Mouse (Mus musculus) ES-E14 (cell line): ENCODE measurements around the gene Ccr1l1. TPM values are rescaled to one million over a fixed set of nuclear protein-coding genes. Genes with fewer than 3 reads are reported as not detected.

ENCODE experiments used
- DNase-seq: peaks from one replicate; pipeline ENCODE4 v3.0.0-alpha.2; 2013; ENCODE audit warnings: low read depth, low spot score
- H3K27ac ChIP-seq: 2 replicates; pipeline ENCODE4 v1.5.1; 2012; ENCODE audit warnings: low read depth, mild to moderate bottlenecking, low read length, moderate library complexity, mixed read lengths; ENCODE audit not compliant: poor library complexity, insufficient read depth, severe bottlenecking
- H3K36me3 ChIP-seq: 2 replicates; pipeline ENCODE4 v1.6.1; 2012; ENCODE audit warnings: mild to moderate bottlenecking, low read length, moderate library complexity, mixed read lengths; ENCODE audit not compliant: control insufficient read depth, poor library complexity, insufficient read depth, severe bottlenecking
- H3K4me1 ChIP-seq, 2 experiments: fragments of 150-350 bp in 1 of 2; sonication (generic) in 1 of 2; 2 replicates each; pipeline ENCODE4 v1.6.1; 2012; ENCODE audit warnings: low read length in 2 of 2, mild to moderate bottlenecking in 1 of 2, mixed read lengths in 1 of 2; ENCODE audit not compliant: control insufficient read depth in 2 of 2, insufficient read depth in 2 of 2, poor library complexity in 1 of 2
- H3K4me3 ChIP-seq, 2 experiments: fragments of 150-350 bp in 1 of 2; sonication (generic) in 1 of 2; 2 replicates each; pipeline ENCODE4 v1.5.1; 2012; ENCODE audit warnings: low read length in 2 of 2, low read depth in 1 of 2, mild to moderate bottlenecking in 1 of 2, mixed read lengths in 1 of 2; ENCODE audit not compliant: insufficient read depth in 1 of 2, poor library complexity in 1 of 2, severe bottlenecking in 1 of 2
- H3K9ac ChIP-seq: 2 replicates; pipeline ENCODE4 v1.6.1; 2012; ENCODE audit warnings: low read depth, mild to moderate bottlenecking, low read length, mixed read lengths; ENCODE audit not compliant: poor library complexity, insufficient read depth, severe bottlenecking
- H3K9me3 ChIP-seq: fragments of 150-350 bp; sonication (generic); 2 replicates; pipeline ENCODE4 v1.6.1; 2012; ENCODE audit warnings: low read depth, mild to moderate bottlenecking, low read length; ENCODE audit not compliant: control insufficient read depth, insufficient read depth
- CHD2 ChIP-seq: IDR thresholded peaks from 2 replicates; pipeline ENCODE4 v1.6.1; 2014; ENCODE audit warnings: mild to moderate bottlenecking, low read depth, low read length, inconsistent platforms
- HCFC1 ChIP-seq: IDR thresholded peaks from 2 replicates; pipeline ENCODE4 v1.6.1; 2012; ENCODE audit warnings: low read length, inconsistent platforms, borderline replicate concordance; ENCODE audit not compliant: insufficient read depth
- MAFK ChIP-seq: IDR thresholded peaks from 2 replicates; pipeline ENCODE4 v1.6.1; 2014; ENCODE audit warnings: mild to moderate bottlenecking, low read depth, low read length, inconsistent platforms; ENCODE audit not compliant: insufficient read depth
- ZC3H11A ChIP-seq: IDR thresholded peaks from 2 replicates; pipeline ENCODE4 v1.6.1; 2012; ENCODE audit warnings: low read depth, mild to moderate bottlenecking, inconsistent platforms, low read length, borderline replicate concordance
- ZNF384 ChIP-seq: IDR thresholded peaks from 2 replicates; pipeline ENCODE4 v1.6.1; 2012; ENCODE audit warnings: low read depth, low read length, inconsistent platforms
- in situ Hi-C, 2 experiments: fragments of 600-800 bp; cut with MboI; formaldehyde crosslinking; loops; one replicate each; pipeline ENCODE4 v1.15.1; 2025; ENCODE audit warnings: low sequenced_read_pairs in 2 of 2, inconsistent platforms in 1 of 2; ENCODE audit not compliant: unreplicated experiment in 2 of 2
- total RNA-seq: library from RNA; depleted of rRNA; stranded (reverse); fragments of 300-350 nt; gene quantifications from 2 replicates; pipeline ENCODE4 v1.2.3, GENCODE M21; 2012

The Ccr1l1 gene
- total RNA-seq, 1 experiment = not detected

GRCm38 (mm10) chr9:123930926-123931325 is 47.3 kb downstream of the Ccr1l1 start:
- no peak for TF ChIP-seq ZC3H11A
- no peak for TF ChIP-seq HCFC1
- no peak for TF ChIP-seq CHD2
- no peak for TF ChIP-seq ZNF384
- TF ChIP-seq MAFK = no peak
- Histone ChIP-seq H3K27ac (no peak overlapping the region; the same call in 1 of the 2 replicates), H3K9ac (no peak overlapping the region), H3K36me3 (peaks cover 26% of the 10 kb centered on the region), H3K9me3 (peaks cover 74% of the 10 kb centered on the region), H3K4me1 (no peaks in the 10 kb centered on the region), H3K4me3 (no peak overlapping the region)
- in situ Hi-C loops = no loop called here
- DNase-seq = no peak

- no peak overlapping the region for H3K4me3 ChIP-seq
- TF ChIP-seq ZC3H11A = no peak
- no peak for TF ChIP-seq CHD2
- TF ChIP-seq ZNF384 = no peak
- no peak for TF ChIP-seq MAFK
- no peak for TF ChIP-seq HCFC1
- in situ Hi-C loops = no loop called here
- H3K9ac ChIP-seq = no peak overlapping the region
- no peaks in the 10 kb centered on the region for H3K4me1 ChIP-seq
- no peak overlapping the region; the same call in 1 of the 2 replicates for H3K27ac ChIP-seq
- peaks cover 71% of the 10 kb centered on the region for H3K9me3 ChIP-seq
- H3K36me3 ChIP-seq = peaks cover 21% of the 10 kb centered on the region
- DNase-seq = no peak
These were observed 47.7 kb downstream of the Ccr1l1 start for GRCm38 (mm10) chr9:123930476-123930875.

- Histone ChIP-seq H3K4me3 (no peak overlapping the region), H3K9me3 (peaks cover 70% of the 10 kb centered on the region), H3K36me3 (peaks cover 18% of the 10 kb centered on the region), H3K9ac (no peak overlapping the region), H3K4me1 (no peaks in the 10 kb centered on the region), H3K27ac (no peak overlapping the region)
- DNase-seq = no peak
- in situ Hi-C loops = no loop called here
- no peak for TF ChIP-seq ZNF384
- no peak for TF ChIP-seq MAFK
- TF ChIP-seq CHD2 = no peak
- no peak for TF ChIP-seq HCFC1
- no peak for TF ChIP-seq ZC3H11A
These were observed 48.3 kb downstream of the Ccr1l1 start for GRCm38 (mm10) chr9:123929936-123930335.

- DNase-seq = peak; percentile 45
- Histone ChIP-seq H3K27ac (no peak overlapping the region), H3K4me3 (no peak overlapping the region), H3K4me1 (no peaks in the 10 kb centered on the region), H3K9ac (no peak overlapping the region), H3K36me3 (peaks cover 18% of the 10 kb centered on the region), H3K9me3 (peaks cover 67% of the 10 kb centered on the region)
- TF ChIP-seq HCFC1 = no peak
- TF ChIP-seq CHD2 = no peak
- no peak for TF ChIP-seq ZC3H11A
- no peak for TF ChIP-seq MAFK
- TF ChIP-seq ZNF384 = no peak
- in situ Hi-C loops = no loop called here
These were observed 49.4 kb downstream of the Ccr1l1 start for GRCm38 (mm10) chr9:123928759-123929246.

- Histone ChIP-seq H3K36me3 (peaks cover 14% of the 10 kb centered on the region; the same call in 1 of the 2 replicates), H3K4me1 (no peaks in the 10 kb centered on the region), H3K4me3 (no peak overlapping the region), H3K9ac (no peak overlapping the region), H3K9me3 (peaks cover 61% of the 10 kb centered on the region), H3K27ac (no peak overlapping the region)
- no peak for DNase-seq
- in situ Hi-C loops = no loop called here
- TF ChIP-seq ZC3H11A (no peak), HCFC1 (no peak), CHD2 (no peak), MAFK (no peak), ZNF384 (no peak)
These were observed 50.0 kb downstream of the Ccr1l1 start for GRCm38 (mm10) chr9:123928118-123928758.
